13 mouse cellular contexts compared by ENCODE assay signal in the genomic region with DNA sequence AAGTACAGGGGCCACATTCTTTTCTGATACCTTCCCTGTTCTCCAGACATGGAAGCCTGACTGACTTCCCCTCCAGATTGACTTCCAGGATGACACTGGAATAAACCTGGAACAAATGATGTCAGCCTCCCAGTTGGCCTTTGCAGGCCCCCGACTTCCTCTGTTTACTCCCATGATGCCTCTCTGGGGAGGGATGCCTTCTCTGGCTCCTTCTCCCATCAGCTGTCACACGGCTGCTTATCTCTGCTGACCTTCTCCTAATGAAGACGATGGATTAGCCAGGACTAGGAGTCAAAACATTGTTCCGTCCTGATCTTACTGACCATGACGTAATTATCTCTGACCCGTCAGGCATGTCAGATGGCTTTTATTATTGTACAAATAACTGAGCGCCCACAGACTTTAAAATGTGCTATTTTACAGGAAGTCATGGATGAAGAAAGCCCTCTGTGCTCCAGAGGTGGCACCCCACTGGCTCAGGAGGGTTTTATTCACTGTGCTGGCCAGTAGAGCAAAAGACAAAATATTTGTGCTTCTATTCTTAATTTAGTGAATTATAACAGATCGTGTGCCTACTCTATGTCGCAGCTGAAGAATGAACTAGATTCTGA. TPM values are rescaled to one million over a fixed set of nuclear protein-coding genes. Genes with fewer than 3 reads are reported as not detected.
DNase-seq lines count a peak whose midpoint lies in the region; ATAC-seq lines count a peak whose summit lies in the region.
"Had no signal": no experiment of that assay in that cellular context is flagged by ENCODE, and none has a peak within 500 bp of the region (broad histone marks: within the 10 kb centered on the region; RNA-seq: fewer than 3 reads in every experiment).

No protein-coding gene starts in this region.

- H3K27me3 ChIP-seq in heart, embryonic 12.5 days (replicated peaks): peaks cover 3% of the 10 kb centered on the region; the same call in 1 of the 2 replicates
- H3K27me3 ChIP-seq in hindbrain, embryonic 13.5 days: 0 out of 2 replicates have a peak, but pooled peaks cover 7% of the 10 kb centered on the region

- no peaks in the 10 kb centered on the region for H3K36me3 ChIP-seq in heart, embryonic 12.5 days
- H3K36me3 ChIP-seq in hindbrain, embryonic 13.5 days: no peaks in the 10 kb centered on the region

- H3K9me3 ChIP-seq in heart, embryonic 12.5 days (replicated peaks): peaks cover 4% of the 10 kb centered on the region; the same call in 1 of the 2 replicates
- H3K9me3 ChIP-seq in hindbrain, embryonic 13.5 days: peaks cover 3% of the 10 kb centered on the region; the same call in 1 of the 2 replicates

- H3K4me1 ChIP-seq in heart, embryonic 12.5 days (replicated peaks): peaks cover 6% of the 10 kb centered on the region
- peaks cover 4% of the 10 kb centered on the region for H3K4me1 ChIP-seq in hindbrain, embryonic 13.5 days (replicated peaks)

- DNase-seq in adrenal gland, postnatal 36 days: peak; percentile 10 to 15
- DNase-seq in adrenal gland, postnatal 4 days (ENCODE audit: low spot score in 2 of 2): no peak
- peak; percentile 55 for DNase-seq in Muller cell, postnatal 12 days (ENCODE audit: inconsistent ontology term)
- DNase-seq in kidney, postnatal 25 days: peak; percentile 6 to 60
- no peak for DNase-seq in right cerebral cortex, postnatal 4 days
- DNase-seq in layer of hippocampus, postnatal 25 days (ENCODE audit: extremely low spot score in 1 of 2, low spot score in 1 of 2): no peak
- DNase-seq: thymus, adult 18-20 months had no signal

- peak; percentile 54 for ATAC-seq in heart, embryonic 12.5 days (ENCODE audit: insufficient number of reproducible peaks, low FRiP score)
- no peak for ATAC-seq in hindbrain, embryonic 13.5 days (ENCODE audit: low FRiP score)
- ATAC-seq: forebrain, embryonic 14.5 days had no signal

- no peak overlapping the region for H3K9ac ChIP-seq in heart, embryonic 12.5 days
- H3K9ac ChIP-seq in hindbrain, embryonic 13.5 days: no peak overlapping the region

- H3K4me3 ChIP-seq in heart, embryonic 12.5 days: no peak overlapping the region
- H3K4me3 ChIP-seq in hindbrain, embryonic 13.5 days: no peak overlapping the region

- no peak overlapping the region for H3K4me2 ChIP-seq in heart, embryonic 12.5 days
- H3K4me2 ChIP-seq in hindbrain, embryonic 13.5 days: no peak overlapping the region

- H3K27ac ChIP-seq in heart, embryonic 12.5 days (ENCODE audit: poor library complexity, severe bottlenecking): peak overlapping the region; percentile 4; the same call in 1 of the 2 replicates
- H3K27ac ChIP-seq in hindbrain, embryonic 13.5 days: no peak overlapping the region
- H3K27ac ChIP-seq: macrophage had no signal

- WGBS in heart, embryonic 12.5 days: 28% methylated on average over 9 of the region's 9 CpGs
- WGBS in hindbrain, embryonic 13.5 days: 39% methylated on average over 9 of the region's 9 CpGs

RNA-seq across cellular contexts. Expression of a gene that starts 32.4 kb away (rescaled TPM):
- total RNA-seq in adrenal gland, postnatal 36 days (2021): 1 to 10 TPM; 1.8 to 2.3 TPM
- total RNA-seq in adrenal gland, postnatal 4 days (2021): 1 to 10 TPM; 6.3 to 6.8 TPM
- polyA plus RNA-seq in heart, embryonic 12.5 days (2016; fragmentation: Nextera tagmentation; extraction: Ambion mirVana): 7.2 and 9.0 TPM in 2 replicates
- 1 to 10 TPM; 1.6 to 1.7 TPM for total RNA-seq in layer of hippocampus, postnatal 25 days (2021)
- polyA plus RNA-seq in hindbrain, embryonic 13.5 days (2015; fragmentation: Nextera tagmentation; extraction: Ambion mirVana): 2.2 and 2.4 TPM in 2 replicates
- total RNA-seq: ES-E14; granulocyte monocyte progenitor cell, adult 5-6 weeks had no signal
- polyA plus RNA-seq: macrophage had no signal

Comparison
In these comparisons a context has a peak if more than half of its experiments do, and no peak if none do; other contexts are left out.
1. DNase-seq: peak in adrenal gland, postnatal 36 days (2 of 2), Muller cell, postnatal 12 days (single experiment) and kidney, postnatal 25 days (2 of 2); none in adrenal gland, postnatal 4 days (0 of 2), right cerebral cortex, postnatal 4 days (single experiment) and layer of hippocampus, postnatal 25 days (0 of 2).